Mouse (Mus musculus) C2C12 (cell line): ENCODE data around the gene Abcg5. TPM values are rescaled to one million over a fixed set of nuclear protein-coding genes. Genes with fewer than 3 reads are reported as not detected.

ENCODE experiments used
- H3K27me3 ChIP-seq: one replicate; pipeline ENCODE4 v1.6.1; 2011; ENCODE audit not compliant: control insufficient read depth, insufficient read depth, insufficient read length
- H3K36me3 ChIP-seq: one replicate; pipeline ENCODE4 v1.6.1; 2011; ENCODE audit not compliant: control insufficient read depth, insufficient read depth
- H3K4me3 ChIP-seq: one replicate; pipeline ENCODE4 v1.5.1; 2011; ENCODE audit warnings: mild to moderate bottlenecking, control low read depth; ENCODE audit not compliant: poor library complexity, insufficient read depth, severe bottlenecking
- H3K79me2 ChIP-seq: one replicate; pipeline ENCODE4 v1.6.1; 2011; ENCODE audit not compliant: control insufficient read depth, insufficient read depth
- H3K79me3 ChIP-seq: one replicate; pipeline ENCODE4 v1.6.1; 2011; ENCODE audit warnings: low read depth, control low read depth
- H3ac ChIP-seq: one replicate; pipeline ENCODE3; 2011; ENCODE audit warnings: low read depth; ENCODE audit not compliant: control insufficient read depth, insufficient read length
- CEBPB ChIP-seq: IDR thresholded peaks from one replicate; pipeline ENCODE4 v1.6.1; 2011; ENCODE audit warnings: low read depth, mild to moderate bottlenecking, control low read depth, moderate library complexity
- CTCF ChIP-seq: IDR thresholded peaks from one replicate; pipeline ENCODE4 v1.5.1; 2011; ENCODE audit not compliant: control insufficient read depth, insufficient read depth, insufficient read length
- FOSL1 ChIP-seq: IDR thresholded peaks from one replicate; pipeline ENCODE4 v1.8.0; 2011; ENCODE audit warnings: mild to moderate bottlenecking, low read length; ENCODE audit not compliant: poor library complexity, insufficient read depth, severe bottlenecking
- MAX ChIP-seq: IDR thresholded peaks from one replicate; pipeline ENCODE4 v1.6.1; 2011; ENCODE audit warnings: mild to moderate bottlenecking, control low read depth
- MYOD1 ChIP-seq: IDR thresholded peaks from one replicate; pipeline ENCODE4 v1.6.1; 2011; ENCODE audit warnings: low read depth; ENCODE audit not compliant: control insufficient read depth, insufficient read length
- MYOG ChIP-seq: IDR thresholded peaks from one replicate; pipeline ENCODE4 v1.6.1; 2011; ENCODE audit not compliant: control insufficient read depth, insufficient read length; ENCODE audit errors: extremely low read depth
- USF1 ChIP-seq: IDR thresholded peaks from one replicate; pipeline ENCODE4 v1.6.1; 2011; ENCODE audit warnings: low read depth, mild to moderate bottlenecking, control low read depth, moderate library complexity
- polyA plus RNA-seq: library from polyadenylated mRNA; unstranded; fragments of >200 nt; fragmentation: generic; extraction: Trizol; gene quantifications from one replicate; pipeline ENCODE4 v1.2.1, GENCODE M21; 2012; ENCODE audit warnings: missing spikeins

Gene Abcg5
- polyA plus RNA-seq, 1 experiment: not detected

DNA sequence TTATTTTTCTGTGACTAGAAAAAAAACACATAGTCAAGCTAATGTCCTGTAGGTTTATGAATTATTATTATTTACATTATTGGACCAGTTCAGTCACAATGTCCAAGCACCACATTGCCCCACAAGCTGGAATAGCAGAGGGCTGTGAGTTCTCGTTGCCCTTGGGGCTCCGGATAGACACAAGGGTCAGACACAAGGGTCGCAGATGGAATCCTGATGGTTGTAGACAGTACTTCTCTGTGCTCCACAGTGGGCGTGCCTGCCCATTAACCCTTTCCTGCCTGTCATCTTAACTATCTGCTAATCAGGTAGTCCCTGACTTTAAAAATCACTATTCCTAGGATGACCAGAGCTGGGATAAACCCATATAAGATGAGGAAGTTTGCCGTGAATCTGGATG, 24.6 kb downstream of the Abcg5 start:
- Histone ChIP-seq H3K79me2 (no peaks in the 10 kb centered on the region), H3ac (no peak overlapping the region), H3K4me3 (no peak overlapping the region), H3K79me3 (no peaks in the 10 kb centered on the region), H3K27me3 (no peaks in the 10 kb centered on the region), H3K36me3 (no peaks in the 10 kb centered on the region)
- no peak for TF ChIP-seq CTCF
- no peak for TF ChIP-seq MYOD1
- no peak for TF ChIP-seq MAX
- TF ChIP-seq CEBPB: no peak
- TF ChIP-seq USF1: no peak
- TF ChIP-seq FOSL1: no peak
- no peak for TF ChIP-seq MYOG

- Histone ChIP-seq H3K36me3 (no peaks in the 10 kb centered on the region), H3K4me3 (no peak overlapping the region), H3K79me2 (no peaks in the 10 kb centered on the region), H3K79me3 (no peaks in the 10 kb centered on the region), H3ac (no peak overlapping the region), H3K27me3 (no peaks in the 10 kb centered on the region)
- TF ChIP-seq MYOG: no peak
- TF ChIP-seq USF1: peak; percentile 38
These were observed 25.0 kb downstream of the Abcg5 start for GRCm38 (mm10) chr17:84657782-84658181.

- Histone ChIP-seq H3K79me3 (no peaks in the 10 kb centered on the region), H3ac (no peak overlapping the region), H3K27me3 (no peaks in the 10 kb centered on the region), H3K79me2 (no peaks in the 10 kb centered on the region), H3K4me3 (no peak overlapping the region), H3K36me3 (no peaks in the 10 kb centered on the region)
- TF ChIP-seq MAX (no peak), CEBPB (no peak), MYOD1 (no peak), CTCF (no peak), MYOG (no peak), USF1 (no peak), FOSL1 (no peak)
These were observed 25.4 kb downstream of the Abcg5 start for GRCm38 (mm10) chr17:84657422-84657732.

DNA sequence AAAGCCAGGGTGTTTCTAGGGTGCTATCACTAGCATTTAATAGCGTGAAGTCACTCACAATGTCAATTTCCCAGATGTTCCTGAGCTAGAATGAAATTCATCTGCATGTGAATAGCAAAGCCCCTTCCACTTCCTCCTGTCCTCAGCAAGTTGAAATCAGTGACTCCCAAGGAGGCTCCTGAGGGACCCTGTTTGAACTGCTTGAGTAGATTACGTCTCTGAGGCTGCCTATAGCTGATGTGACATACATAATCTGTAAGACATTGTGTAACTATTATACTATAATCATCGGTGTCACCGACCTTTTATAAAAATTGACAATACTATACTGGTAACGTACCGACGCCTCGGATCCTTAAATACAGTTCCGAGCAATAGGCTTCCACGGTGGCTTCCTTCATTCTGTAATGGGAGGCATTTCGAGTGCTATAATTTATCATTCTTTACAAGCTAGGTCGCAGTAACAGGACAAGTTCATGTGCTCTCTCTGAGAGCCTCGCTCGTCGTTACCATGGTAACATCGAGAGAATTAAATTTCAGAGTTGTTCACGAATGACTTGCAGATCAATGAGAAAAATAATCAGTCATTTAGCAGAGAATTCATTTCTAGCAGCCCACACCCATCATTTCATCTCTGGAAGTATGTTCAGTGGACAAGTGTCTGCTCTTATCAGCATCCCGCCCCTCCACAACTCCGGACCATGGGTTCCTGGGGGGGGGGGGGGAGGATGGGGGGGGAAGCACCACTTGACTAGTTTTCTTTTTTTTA, 26.0 kb downstream of the Abcg5 start:
- no peak for TF ChIP-seq CTCF
- no peak for TF ChIP-seq FOSL1
- no peak for TF ChIP-seq MYOD1
- TF ChIP-seq MAX: no peak
- TF ChIP-seq CEBPB: no peak
- TF ChIP-seq USF1: no peak
- no peaks in the 10 kb centered on the region for H3K36me3 ChIP-seq
- no peak overlapping the region for H3K4me3 ChIP-seq
- H3K79me3 ChIP-seq: no peaks in the 10 kb centered on the region
- H3K27me3 ChIP-seq: no peaks in the 10 kb centered on the region
- H3ac ChIP-seq: no peak overlapping the region
- H3K79me2 ChIP-seq: no peaks in the 10 kb centered on the region

DNA sequence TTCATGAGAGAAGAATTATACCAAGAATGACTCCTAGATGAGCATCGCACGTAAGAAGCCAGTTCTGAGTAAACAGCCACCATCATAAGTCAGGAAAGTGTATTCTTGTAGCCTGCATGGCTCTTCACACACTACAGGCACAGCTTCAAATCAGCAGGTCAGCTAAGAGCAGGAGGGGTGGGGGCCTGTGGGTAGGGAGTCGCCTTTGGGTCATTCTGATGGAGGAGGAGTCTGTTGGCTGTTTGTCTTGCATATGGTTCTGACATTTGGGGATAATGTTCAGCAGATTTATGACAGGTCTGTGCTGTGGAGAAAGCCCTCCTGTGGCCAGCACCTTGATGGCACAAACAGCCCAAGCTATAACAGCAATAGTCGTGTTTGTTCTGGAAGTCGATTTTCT, 26.6 kb downstream of the Abcg5 start:
- Histone ChIP-seq H3ac (no peak overlapping the region), H3K27me3 (no peaks in the 10 kb centered on the region), H3K4me3 (no peak overlapping the region), H3K79me2 (no peaks in the 10 kb centered on the region), H3K79me3 (no peaks in the 10 kb centered on the region), H3K36me3 (no peaks in the 10 kb centered on the region)
- no peak for TF ChIP-seq MYOG
- no peak for TF ChIP-seq MYOD1
- TF ChIP-seq USF1: no peak
- TF ChIP-seq MAX: no peak
- no peak for TF ChIP-seq CTCF
- no peak for TF ChIP-seq CEBPB

DNA sequence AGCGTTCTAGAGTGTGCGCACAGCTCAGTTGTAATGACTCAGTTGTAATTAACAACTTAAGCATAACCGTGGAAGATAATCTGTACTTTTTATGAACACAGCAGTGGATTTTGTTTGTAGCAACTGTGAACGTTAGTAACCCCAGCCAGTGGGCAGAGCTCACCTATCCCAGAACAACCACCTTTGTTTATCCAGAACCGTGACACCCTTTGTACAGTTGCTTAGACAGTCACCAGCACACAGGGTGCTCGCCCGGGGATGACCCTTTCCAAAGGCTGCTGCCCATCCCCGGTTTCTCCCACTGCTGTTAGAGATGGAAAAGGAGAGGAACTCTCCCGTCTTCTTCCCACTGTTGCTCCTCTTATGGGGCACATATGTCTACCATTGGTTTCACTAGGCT, 29.3 kb downstream of the Abcg5 start:
- Histone ChIP-seq H3K36me3 (no peaks in the 10 kb centered on the region), H3K4me3 (no peak overlapping the region), H3ac (no peak overlapping the region), H3K79me3 (no peaks in the 10 kb centered on the region), H3K27me3 (no peaks in the 10 kb centered on the region), H3K79me2 (no peaks in the 10 kb centered on the region)
- no peak for TF ChIP-seq MYOD1
- no peak for TF ChIP-seq USF1
- no peak for TF ChIP-seq FOSL1
- no peak for TF ChIP-seq MYOG
- no peak for TF ChIP-seq CEBPB
- TF ChIP-seq CTCF: no peak
- TF ChIP-seq MAX: no peak
